Mouse (Mus musculus) testis, postnatal 14 days (tissue): Measurements from ENCODE around the gene Ppp1r3f.

Experiments
- DNase-seq: peaks from one replicate; pipeline ENCODE4 v3.0.0; 2021; ENCODE audit warnings: low spot score

Ppp1r3f gene

DNA sequence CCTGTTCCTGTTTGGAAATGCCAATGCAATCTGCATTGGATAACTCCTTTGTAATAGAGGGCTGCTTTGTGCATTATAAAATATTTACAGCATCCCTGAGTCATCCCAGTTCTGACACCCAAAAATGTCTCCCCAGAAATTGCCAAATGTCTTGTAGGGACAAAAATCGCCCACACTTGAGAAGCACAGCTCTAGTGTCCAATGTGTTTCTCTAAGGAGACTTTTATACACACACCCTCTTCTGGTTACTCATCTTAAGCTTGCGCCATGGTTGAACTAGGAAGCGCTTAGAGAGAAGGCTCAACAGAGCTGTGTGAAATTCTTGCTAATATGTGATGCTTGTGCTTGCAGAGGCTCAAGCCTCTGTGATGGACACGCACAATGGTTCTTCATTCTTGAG lies 20.6 kb downstream of the Ppp1r3f start:
- DNase-seq = no peak

DNA sequence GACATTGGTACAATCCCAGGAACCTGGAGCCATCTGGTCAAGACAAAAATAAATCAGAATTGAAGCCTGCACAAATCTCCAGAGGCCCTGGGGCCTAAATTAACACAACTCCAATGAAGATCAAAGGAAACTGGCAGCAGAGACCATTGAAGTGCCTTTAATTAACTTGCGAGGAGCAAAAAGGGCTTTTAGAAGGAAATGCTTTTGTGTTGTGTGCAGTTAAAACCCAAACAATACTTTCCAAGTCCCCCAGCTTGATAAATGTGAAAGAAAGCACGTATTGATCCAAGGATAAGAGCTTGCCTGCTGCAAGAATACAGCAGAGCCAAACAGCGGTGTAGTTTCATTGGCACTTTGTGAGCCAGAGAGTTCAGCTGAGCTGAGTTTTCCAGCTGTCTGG lies 49.1 kb downstream of the Ppp1r3f start:
- no peak for DNase-seq
